ENCODE assay signal across 9 mouse cellular contexts in the genomic region with DNA sequence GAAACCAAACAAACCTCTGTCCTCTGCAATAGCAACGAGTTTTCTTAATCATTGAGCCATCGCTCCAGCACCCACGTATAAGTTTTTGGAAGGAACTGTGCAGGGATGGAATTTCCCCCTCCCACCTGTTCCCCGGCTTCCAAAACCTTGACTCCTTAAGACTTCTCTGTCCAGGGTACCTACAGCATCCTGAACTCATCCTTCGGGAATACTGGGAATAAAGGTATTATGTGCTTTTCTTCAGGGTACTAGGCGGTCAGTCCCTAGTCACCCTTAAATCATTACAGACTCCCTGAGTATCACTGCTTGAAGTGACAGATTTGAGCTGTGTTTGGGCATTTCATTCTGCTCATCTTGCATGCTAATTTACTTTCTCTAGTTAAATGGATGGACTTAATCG. TPM values are rescaled to one million over a fixed set of nuclear protein-coding genes. Genes with fewer than 3 reads are reported as not detected.
A peak's percentile ranks its signal among the peaks of the same experiment; 100 is the strongest.
DNase-seq lines count a peak whose midpoint lies in the region; ATAC-seq and TF ChIP-seq lines count a peak whose summit lies in the region.
"Had no signal": no experiment of that assay in that cellular context is flagged by ENCODE, and none has a peak within 500 bp of the region (broad histone marks: within the 10 kb centered on the region; RNA-seq: fewer than 3 reads in every experiment).

No protein-coding gene starts in this region.

- peak overlapping the region; percentile 85 for H3K4me2 ChIP-seq in heart, embryonic 15.5 days
- H3K4me2 ChIP-seq in forebrain, embryonic 16.5 days (ENCODE audit: low read length) = peak overlapping the region; percentile 93
- peak overlapping the region; percentile 95 for H3K4me2 ChIP-seq in liver, postnatal 0 days (ENCODE audit: low read depth, low read length)

- H3K9me3 ChIP-seq in heart, embryonic 15.5 days (replicated peaks) = no peaks in the 10 kb centered on the region
- no peaks in the 10 kb centered on the region for H3K9me3 ChIP-seq in ES-Bruce4 (replicated peaks; ENCODE audit: control insufficient read depth, insufficient read depth, low read length, poor library complexity, severe bottlenecking)
- H3K9me3 ChIP-seq in forebrain, embryonic 16.5 days (ENCODE audit: control insufficient read depth, low read length) = no peaks in the 10 kb centered on the region
- H3K9me3 ChIP-seq in liver, postnatal 0 days (ENCODE audit: low read length) = no peaks in the 10 kb centered on the region

- no peaks in the 10 kb centered on the region for H3K36me3 ChIP-seq in heart, embryonic 15.5 days
- no peaks in the 10 kb centered on the region for H3K36me3 ChIP-seq in ES-Bruce4 (ENCODE audit: control insufficient read depth, insufficient read depth, low read length, poor library complexity, severe bottlenecking)
- H3K36me3 ChIP-seq in forebrain, embryonic 16.5 days (ENCODE audit: control insufficient read depth, insufficient read depth) = no peaks in the 10 kb centered on the region
- no peaks in the 10 kb centered on the region for H3K36me3 ChIP-seq in liver, postnatal 0 days (replicated peaks; ENCODE audit: insufficient read depth, low read length)

- 0 out of 2 replicates have a peak overlapping the region, but pooled peaks have one; percentile 61 for H3K4me3 ChIP-seq in heart, embryonic 15.5 days
- H3K4me3 ChIP-seq in ES-Bruce4 (ENCODE audit: low read depth, low read length) = no peak overlapping the region
- H3K4me3 ChIP-seq in forebrain, embryonic 16.5 days (replicated peaks; ENCODE audit: low read length) = peak overlapping the region; percentile 63; the same call in 1 of the 2 replicates
- H3K4me3 ChIP-seq in liver, postnatal 0 days (ENCODE audit: low read depth, low read length) = no peak overlapping the region

- TF ChIP-seq POLR2A in ES-Bruce4 (IDR thresholded peaks at IDR 0.05; ENCODE audit: insufficient read depth, low read length) = no peak

- DNase-seq in heart, adult 9 months (ENCODE audit: low spot score in 2 of 2) = no peak
- no peak for DNase-seq in liver, postnatal 0 days
- no peak for DNase-seq in thymus, postnatal 25 days
- no peak for DNase-seq in cerebellum, adult 11 months
- no peak for DNase-seq in left cerebral cortex, adult 18-20 months (ENCODE audit: low spot score in 2 of 2)
- DNase-seq: gastrocnemius, postnatal 25 days had no signal

- peak overlapping the region; percentile 70; the same call in 1 of the 2 replicates for H3K9ac ChIP-seq in heart, embryonic 15.5 days
- H3K9ac ChIP-seq in ES-Bruce4 (ENCODE audit: low read depth, poor library complexity, severe bottlenecking) = peak overlapping the region; percentile 67; the same call in 1 of the 2 replicates
- H3K9ac ChIP-seq in forebrain, embryonic 16.5 days (replicated peaks; ENCODE audit: low read depth, low read length) = peak overlapping the region; percentile 26
- H3K9ac ChIP-seq in liver, postnatal 0 days (replicated peaks) = no peak overlapping the region

- H3K27ac ChIP-seq in heart, embryonic 15.5 days = no peak overlapping the region
- H3K27ac ChIP-seq in ES-Bruce4 (ENCODE audit: insufficient read depth, low read length) = no peak overlapping the region
- peak overlapping the region; percentile 59; the same call in 1 of the 2 replicates for H3K27ac ChIP-seq in forebrain, embryonic 16.5 days (ENCODE audit: low read length)
- H3K27ac ChIP-seq in liver, postnatal 0 days (ENCODE audit: low read depth) = no peak overlapping the region

- no peak for TF ChIP-seq CTCF in ES-Bruce4 (IDR thresholded peaks at IDR 0.05; ENCODE audit: low read depth, low read length)
- TF ChIP-seq CTCF in liver, postnatal 0 days (IDR thresholded peaks at IDR 0.05; ENCODE audit: low read depth) = no peak

- H3K27me3 ChIP-seq in heart, embryonic 15.5 days = no peaks in the 10 kb centered on the region
- no peaks in the 10 kb centered on the region for H3K27me3 ChIP-seq in ES-Bruce4 (ENCODE audit: control insufficient read depth, insufficient read depth, low read length, poor library complexity, severe bottlenecking)
- H3K27me3 ChIP-seq in forebrain, embryonic 16.5 days (replicated peaks; ENCODE audit: control insufficient read depth, insufficient read depth, low read length) = no peaks in the 10 kb centered on the region
- 0 out of 2 replicates have a peak, but pooled peaks cover 7% of the 10 kb centered on the region for H3K27me3 ChIP-seq in liver, postnatal 0 days (ENCODE audit: insufficient read depth, low read length)

- WGBS in heart, embryonic 15.5 days = 45% methylated on average over 7 of the region's 7 CpGs
- WGBS in forebrain, embryonic 16.5 days = 22% methylated on average over 7 of the region's 7 CpGs
- 57% methylated on average over 7 of the region's 7 CpGs for WGBS in liver, postnatal 0 days (ENCODE audit: insufficient replicate concordance)

- TF ChIP-seq EP300 in ES-Bruce4 (IDR thresholded peaks at IDR 0.05; ENCODE audit: insufficient read depth, low read depth, low read length) = no peak
- TF ChIP-seq EP300 in liver, postnatal 0 days (IDR thresholded peaks at IDR 0.05; ENCODE audit: low read depth) = no peak

- peaks cover 6% of the 10 kb centered on the region for H3K4me1 ChIP-seq in heart, embryonic 15.5 days (replicated peaks)
- H3K4me1 ChIP-seq in ES-Bruce4 (ENCODE audit: control insufficient read depth, insufficient read depth, low read length) = peaks cover 2% of the 10 kb centered on the region
- peaks cover 14% of the 10 kb centered on the region for H3K4me1 ChIP-seq in forebrain, embryonic 16.5 days (replicated peaks; ENCODE audit: control insufficient read depth, insufficient read depth, low read length)
- H3K4me1 ChIP-seq in liver, postnatal 0 days (ENCODE audit: insufficient read depth) = peaks cover 6% of the 10 kb centered on the region

- ATAC-seq in heart, embryonic 15.5 days (replicated peaks; ENCODE audit: insufficient number of reproducible peaks, insufficient read depth, low FRiP score, low read depth) = no peak
- ATAC-seq in forebrain, embryonic 16.5 days = no peak
- no peak for ATAC-seq in liver, postnatal 0 days

RNA-seq across cellular contexts. Expression of a gene that starts 16.0 kb away (rescaled TPM):
- 4.4 TPM in 2 replicates for polyA plus RNA-seq in heart, embryonic 15.5 days (2015; fragmentation: Nextera tagmentation; extraction: Ambion mirVana)
- 2.3 and 2.5 TPM in 2 replicates for polyA plus RNA-seq in ES-Bruce4 (2011; ENCODE audit: insufficient read depth, insufficient read length, low read depth, missing spikeins)
- 26.3 and 29.3 TPM in 2 replicates for polyA plus RNA-seq in forebrain, embryonic 16.5 days (2015; fragmentation: Nextera tagmentation; extraction: Ambion mirVana)
- polyA plus RNA-seq in liver, postnatal 0 days (2015; fragmentation: Nextera tagmentation; extraction: Ambion mirVana) = 1.0 and 1.2 TPM in 2 replicates
- total RNA-seq in left cerebral cortex, adult 18-20 months (2021) = 1 to 10 TPM; 8.1 to 8.2 TPM

RNA-seq across cellular contexts. Expression of a gene that starts 22.5 kb away (rescaled TPM):
- polyA plus RNA-seq in heart, embryonic 15.5 days (2015; fragmentation: Nextera tagmentation; extraction: Ambion mirVana) = 5.6 and 7.2 TPM in 2 replicates
- polyA plus RNA-seq in ES-Bruce4 (2011; ENCODE audit: insufficient read depth, insufficient read length, low read depth, missing spikeins) = 46.3 and 49.9 TPM in 2 replicates
- polyA plus RNA-seq in forebrain, embryonic 16.5 days (2015; fragmentation: Nextera tagmentation; extraction: Ambion mirVana) = 12.3 TPM in 2 replicates
- 2.9 and 3.7 TPM in 2 replicates for polyA plus RNA-seq in liver, postnatal 0 days (2015; fragmentation: Nextera tagmentation; extraction: Ambion mirVana)
- total RNA-seq in left cerebral cortex, adult 18-20 months (2021) = 10 to 100 TPM; 37.6 to 40.0 TPM

Comparison
In these comparisons a context has a peak if more than half of its experiments do, and no peak if none do; other contexts are left out.
1. H3K4me3 ChIP-seq: peak in heart, embryonic 15.5 days (single experiment) and forebrain, embryonic 16.5 days (single experiment); none in ES-Bruce4 (single experiment) and liver, postnatal 0 days (single experiment).
2. Peak in every context shown above with its lines, with median percentiles within 50 percentile points of each other: H3K4me2 ChIP-seq.